Mouse (Mus musculus) testis, postnatal 10 days (tissue): ENCODE measurements around the gene Fbxw5.
A peak's percentile ranks its signal among the peaks of the same experiment; 100 is the strongest.

ENCODE experiments used
- DNase-seq: peaks from one replicate; pipeline ENCODE4 v3.0.0; 2021; ENCODE audit warnings: low spot score

The Fbxw5 gene

DNA sequence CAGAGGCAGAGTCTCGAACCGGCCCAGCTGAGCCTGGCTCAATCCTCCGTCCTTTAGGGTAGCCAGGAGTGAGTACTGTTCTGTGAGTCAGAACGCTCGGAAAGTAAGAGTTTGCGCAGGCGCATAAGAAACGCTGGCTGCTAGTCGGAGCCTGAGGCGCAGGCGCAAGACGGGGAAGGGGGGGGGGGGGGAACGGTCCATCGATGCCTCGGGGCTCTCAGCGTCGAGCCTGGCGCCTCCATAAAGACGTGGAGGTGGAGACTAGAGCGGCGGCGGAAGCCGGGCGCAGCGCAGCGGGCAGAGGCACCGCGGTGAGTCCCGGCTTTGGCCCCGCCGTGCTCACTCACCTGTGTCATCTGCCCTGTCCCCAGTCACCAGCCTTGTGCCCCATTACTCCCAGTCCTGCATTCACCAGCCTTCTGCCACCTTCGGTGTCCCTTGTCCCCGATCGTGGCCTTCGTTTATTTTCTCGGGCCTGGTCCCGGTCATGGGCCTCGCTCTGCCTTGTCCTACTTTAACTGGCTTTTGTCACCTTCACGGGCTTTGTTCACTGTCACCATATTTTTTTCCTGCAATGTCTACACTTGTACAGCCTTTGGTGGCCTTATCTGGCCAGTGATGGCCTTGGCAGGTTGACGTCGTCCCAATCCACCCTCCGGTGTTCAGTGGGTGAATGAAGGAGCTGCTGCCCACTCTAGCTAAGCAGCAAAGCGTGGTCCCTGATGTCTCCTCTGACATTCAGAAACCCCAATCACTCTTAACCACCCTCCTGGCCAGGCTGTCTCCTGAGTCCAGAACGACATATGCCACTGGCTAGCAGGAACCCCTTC, at the start of gene Fbxw5:
Fbxw5 (plus strand) TSS at position 175 of the 830 bp plus-strand sequence.
- DNase-seq, result peak; percentile 84

DNA sequence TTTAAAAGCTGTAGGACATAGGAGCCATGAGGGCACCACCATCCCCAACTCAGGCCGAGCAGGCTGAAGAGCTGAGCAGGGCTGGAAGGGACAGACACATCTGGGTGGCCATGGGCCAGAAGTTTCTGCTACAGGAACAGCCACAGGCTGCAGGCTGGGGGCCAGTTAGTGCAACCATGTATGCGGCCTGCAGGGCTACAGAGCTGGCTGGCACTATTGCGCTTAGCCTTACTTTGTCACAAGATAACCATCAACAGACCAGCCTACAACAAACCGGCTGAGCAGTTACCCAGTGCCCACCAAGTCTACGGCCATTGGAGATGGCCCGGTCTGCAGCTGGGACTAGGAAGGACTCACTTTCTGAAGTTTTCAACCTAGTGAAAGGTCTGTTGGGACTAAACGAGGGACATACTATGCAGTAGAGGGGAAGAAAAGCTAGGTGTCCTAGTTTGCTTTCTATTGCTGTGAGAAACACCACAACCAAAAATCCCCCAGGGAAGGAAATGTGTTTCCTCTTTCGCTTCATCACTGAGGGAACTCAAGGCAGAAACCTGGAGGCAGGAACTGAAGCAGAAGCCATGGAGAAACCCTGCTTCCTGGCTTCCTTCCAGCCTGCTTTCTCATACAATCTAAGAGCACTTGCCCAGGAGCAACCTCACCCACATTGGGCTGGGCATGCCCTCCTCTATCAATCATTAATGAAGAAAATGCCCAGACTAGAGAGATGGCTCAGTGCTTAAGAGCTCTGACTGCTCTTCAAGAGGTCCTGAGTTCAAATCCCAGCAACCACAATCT, 49.5 kb upstream of the Fbxw5 start:
- no peak for DNase-seq

DNA sequence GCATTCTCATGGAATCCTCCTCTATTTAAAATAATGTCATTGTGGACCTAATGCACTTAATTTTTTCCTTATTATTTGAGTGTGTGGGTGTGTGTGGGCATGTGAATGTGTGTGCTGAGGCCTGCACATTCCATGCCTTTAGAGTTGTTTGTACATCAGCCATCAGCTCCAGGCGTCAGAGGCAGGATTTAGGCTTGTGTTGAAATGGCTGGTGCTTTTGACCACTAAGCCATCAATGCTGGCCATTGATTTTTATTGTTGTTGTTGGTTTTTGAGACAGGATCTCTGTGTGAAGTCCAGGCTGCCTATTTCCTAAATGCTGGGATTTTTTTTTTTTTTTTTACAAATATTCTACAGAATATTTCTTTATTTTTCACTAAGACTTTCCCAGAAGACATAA, 47.6 kb upstream of the Fbxw5 start:
- DNase-seq, result no peak

DNA sequence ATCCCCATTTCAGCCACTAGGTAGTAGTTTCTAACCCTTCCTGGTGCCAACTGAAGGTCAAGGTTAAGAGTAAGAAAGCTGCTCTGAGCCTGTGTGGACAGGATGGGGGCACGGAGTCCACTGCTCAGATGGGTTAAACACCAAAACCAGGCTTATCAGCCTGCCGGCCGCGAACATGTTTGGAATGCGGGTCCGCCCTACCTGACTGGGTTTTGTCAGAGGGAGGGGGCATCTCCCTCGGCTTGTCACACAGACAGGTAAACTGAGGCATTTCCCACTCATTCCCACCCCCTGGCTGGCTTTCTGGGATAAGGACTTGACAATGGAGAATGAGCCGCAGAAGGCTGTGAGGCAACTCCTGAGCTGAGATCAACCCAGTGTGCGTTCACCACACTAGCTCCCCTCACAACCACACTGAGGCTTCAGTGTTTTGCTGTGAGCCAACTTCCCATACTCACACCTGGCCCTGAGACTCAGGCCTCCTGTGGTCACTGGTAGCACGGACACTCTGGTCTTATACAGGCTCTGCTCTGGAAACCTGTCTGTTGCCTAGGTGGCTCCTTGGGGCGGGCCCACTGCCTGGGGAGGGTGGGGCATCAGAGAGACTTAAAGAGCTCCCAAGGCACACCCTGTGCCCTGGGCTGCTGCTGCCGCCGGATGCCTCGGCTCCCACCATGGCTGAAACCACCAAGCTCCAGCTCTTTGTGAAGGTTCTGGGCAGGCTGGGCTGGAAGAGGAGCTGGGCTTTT, 44.2 kb upstream of the Fbxw5 start, which contains the start of gene Clic3:
Clic3 (plus strand) TSS at position 634 of the 749 bp plus-strand sequence.
- DNase-seq, result no peak

- DNase-seq, result no peak
Measured at GRCm38 (mm10) chr2:25457022-25457896, 43.3 kb upstream of the Fbxw5 start.

DNA sequence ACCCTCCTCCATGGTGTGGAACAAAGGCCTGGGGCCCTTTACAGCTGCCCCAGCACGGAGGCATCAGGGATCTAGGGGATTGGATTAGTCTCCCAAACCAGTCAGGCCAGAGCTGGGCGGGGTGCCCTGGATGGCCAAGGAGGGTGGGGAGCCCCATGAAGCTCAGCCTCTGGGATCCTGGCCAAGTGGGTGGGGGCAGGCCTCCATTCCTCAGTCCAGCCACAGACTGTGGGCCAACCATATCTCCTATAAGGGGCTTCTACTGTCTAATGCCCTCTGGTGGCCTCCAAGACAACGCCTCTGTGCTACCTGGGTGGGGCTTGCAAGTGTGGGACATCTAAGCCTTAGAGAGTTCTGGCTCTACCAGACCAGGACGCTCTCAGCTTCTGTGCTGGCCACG, 41.6 kb upstream of the Fbxw5 start:
- peak; percentile 74 for DNase-seq

GRCm38 (mm10) chr2:25460135-25460534, 40.4 kb upstream of the Fbxw5 start:
- peak; percentile 62 for DNase-seq

DNA sequence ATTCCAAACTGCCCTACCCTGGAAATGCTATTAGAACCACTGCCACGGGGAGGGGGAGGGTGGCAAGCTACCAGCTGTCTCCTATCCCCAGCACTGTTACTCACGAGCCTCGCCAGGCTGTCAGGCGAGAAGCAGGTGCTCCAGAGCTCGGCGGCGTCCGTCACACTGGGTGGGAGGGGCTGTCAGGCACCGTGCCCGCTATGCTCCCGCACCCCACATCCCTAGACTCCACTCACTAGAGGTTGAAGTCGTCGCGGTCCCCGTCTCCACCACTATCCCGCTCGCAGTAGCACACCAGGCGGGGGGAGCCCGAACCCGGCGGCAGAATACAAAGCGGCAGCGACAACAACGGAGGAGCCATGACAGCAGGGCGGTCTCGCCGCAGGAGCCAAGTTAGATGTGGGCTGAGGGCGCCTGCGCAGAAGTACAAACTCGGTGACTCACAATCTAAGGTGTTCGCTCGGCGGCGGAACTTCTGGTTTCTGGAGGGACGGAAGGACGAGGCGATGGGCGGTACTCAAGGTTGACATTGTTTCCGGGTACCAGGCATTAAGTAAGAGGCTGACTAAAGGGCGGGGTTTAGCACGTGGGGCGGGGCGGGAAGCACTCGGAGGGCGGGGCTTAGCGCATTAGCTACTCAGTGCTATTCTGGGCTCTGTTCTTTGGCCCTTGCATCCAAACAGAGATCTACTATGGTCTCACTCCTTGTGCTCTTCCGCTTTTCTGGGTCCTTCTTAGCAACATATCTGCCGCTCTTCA, 39.8 kb upstream of the Fbxw5 start, which contains the start of gene Paxx:
Paxx (minus strand) TSS at position 544 of the 759 bp plus-strand sequence.
- DNase-seq, result peak; percentile 89

DNA sequence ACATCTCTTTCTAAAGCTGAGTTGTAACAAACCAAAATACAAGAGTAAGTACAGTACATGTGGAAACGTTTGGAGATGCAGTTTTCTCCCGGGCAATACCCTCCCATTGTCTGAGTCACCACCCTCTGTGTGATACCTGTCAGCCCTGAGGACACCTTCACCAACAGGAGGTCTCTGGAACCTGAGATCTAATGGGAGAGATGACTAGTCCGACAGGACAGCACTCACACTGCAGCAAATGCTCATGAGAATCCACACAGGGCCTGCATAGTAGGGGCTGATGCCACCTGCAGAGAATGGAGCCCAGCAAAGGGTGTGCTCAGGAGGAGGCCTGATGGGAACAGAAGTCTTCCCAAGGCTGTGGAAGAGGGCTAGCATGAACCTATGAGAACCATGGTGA, 39.1 kb upstream of the Fbxw5 start:
- no peak for DNase-seq

DNA sequence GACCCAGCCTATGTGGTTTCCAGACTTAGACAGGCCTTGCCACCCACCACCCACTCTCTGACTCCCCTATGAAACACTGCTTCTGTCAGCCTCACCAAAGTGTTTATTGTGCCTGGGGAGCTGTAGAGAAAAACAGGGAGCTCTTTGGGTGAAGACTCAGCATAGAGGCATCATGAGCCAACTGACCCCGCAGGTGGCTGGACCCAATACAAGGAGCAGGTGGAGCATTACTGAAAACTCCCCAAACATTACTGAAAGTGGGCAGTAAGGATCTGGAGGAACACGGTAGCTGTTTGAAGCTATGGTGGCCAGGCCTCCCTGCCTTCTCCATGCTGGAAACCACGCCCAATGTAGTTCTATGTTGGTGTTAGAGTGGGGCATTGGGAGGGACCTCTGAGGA, 36.9 kb upstream of the Fbxw5 start:
- DNase-seq, result no peak

GRCm38 (mm10) chr2:25465256-25465655, 35.3 kb upstream of the Fbxw5 start:
- DNase-seq, result no peak

- no peak for DNase-seq
Measured at GRCm38 (mm10) chr2:25465816-25466635, 34.5 kb upstream of the Fbxw5 start.

DNA sequence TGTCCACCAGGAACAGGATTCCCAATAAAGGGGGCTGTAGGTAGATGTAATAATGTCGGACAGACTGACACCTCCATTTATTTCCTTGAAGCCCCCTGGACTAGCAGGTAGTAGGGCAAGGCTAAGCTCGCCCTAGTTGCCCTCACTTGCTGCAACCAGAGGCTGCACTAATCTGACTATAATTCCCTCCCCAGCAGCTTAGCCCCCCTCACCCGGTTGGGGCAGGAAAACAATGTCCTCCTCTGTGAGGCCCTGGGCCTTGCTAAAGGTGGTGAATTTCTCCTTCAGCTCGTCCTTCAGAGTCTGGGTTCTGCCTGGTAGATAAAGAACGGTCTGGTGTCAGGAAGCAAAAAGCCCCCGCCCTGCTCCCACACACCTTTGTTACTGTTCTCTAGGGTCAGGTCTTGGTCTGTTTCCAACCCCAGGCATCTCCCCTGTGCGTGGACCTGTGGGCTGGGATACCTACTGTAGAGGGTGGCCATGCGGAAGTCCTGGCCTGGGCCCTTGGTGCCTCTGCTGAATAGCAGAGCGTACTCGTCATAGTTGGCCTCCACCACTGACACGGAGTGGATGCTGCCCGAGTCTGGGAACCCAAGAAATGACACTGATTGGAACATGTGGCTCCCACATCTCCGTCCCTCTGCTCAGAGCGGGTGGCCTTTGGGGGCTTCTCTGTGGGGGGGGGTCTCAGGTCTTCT, 32.8 kb upstream of the Fbxw5 start:
- DNase-seq, result peak; percentile 63

GRCm38 (mm10) chr2:25468962-25469915, 31.3 kb upstream of the Fbxw5 start:
- DNase-seq, result peak; percentile 70

- DNase-seq, result no peak
Measured at GRCm38 (mm10) chr2:25469969-25470368, 30.6 kb upstream of the Fbxw5 start, which contains the start of gene Ptgds. TSS of gene Ptgds (minus strand) at chr2:25470046.

DNA sequence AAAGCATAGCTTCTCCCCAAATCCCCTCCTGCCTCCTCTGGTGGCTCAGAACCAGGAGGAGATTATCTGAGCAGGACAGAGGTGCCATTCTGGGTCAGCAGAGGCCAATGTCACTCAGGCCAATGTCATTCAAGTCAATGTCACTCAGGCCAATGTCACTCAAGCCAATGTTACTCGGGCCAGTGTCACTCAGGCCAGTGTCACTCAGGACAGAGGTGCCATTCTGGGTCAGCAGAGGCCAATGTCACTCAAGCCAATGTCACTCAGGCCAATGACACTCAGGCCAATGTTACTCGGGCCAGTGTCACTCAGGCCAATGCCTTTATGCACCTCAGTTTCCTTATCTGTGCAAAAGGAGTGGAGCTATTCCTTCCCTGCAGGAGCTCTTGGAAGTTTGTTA, 28.0 kb upstream of the Fbxw5 start:
- no peak for DNase-seq

- DNase-seq, result no peak
Measured at GRCm38 (mm10) chr2:25477541-25477940, 23.0 kb upstream of the Fbxw5 start.
